Mouse (Mus musculus): ENCODE data around the gene Pfkfb3. TPM values are rescaled to one million over a fixed set of nuclear protein-coding genes. Genes with fewer than 3 reads are reported as not detected.
A peak's percentile ranks its signal among the peaks of the same experiment; 100 is the strongest.
"Not testable (repeated sequence)": the region's sequence is repeated elsewhere in the genome, so short reads cannot be mapped to it uniquely, and the experiment has no call there.

Gene Pfkfb3
- polyA plus RNA-seq, 1 experiment = 0.01 TPM

- H3K36me3 ChIP-seq (ENCODE audit: control insufficient read depth) = no peaks in the 10 kb centered on the region
- H3K4me1 ChIP-seq (ENCODE audit: control insufficient read depth) = peaks cover 1% of the 10 kb centered on the region; the same call in 1 of the 2 replicates
- H3K27me3 ChIP-seq (ENCODE audit: control insufficient read depth) = no peaks in the 10 kb centered on the region
- H3K9me3 ChIP-seq (ENCODE audit: control insufficient read depth, low read length) = no peaks in the 10 kb centered on the region
- no peak overlapping the region for H3K4me3 ChIP-seq (replicated peaks)
- no peak for TF ChIP-seq GATA1 (IDR thresholded peaks at IDR 0.05; ENCODE audit: low read length)
- TF ChIP-seq TAL1 (IDR thresholded peaks at IDR 0.05; ENCODE audit: low read length) = no peak
Observed at GRCm38 (mm10) chr2:11542640-11543039, 11.2 kb downstream of the Pfkfb3 start.

GRCm38 (mm10) chr2:11542121-11542520 lies 11.8 kb downstream of the Pfkfb3 start:
- H3K4me3 ChIP-seq (replicated peaks) = no peak overlapping the region
- peaks cover 1% of the 10 kb centered on the region; the same call in 1 of the 2 replicates for H3K4me1 ChIP-seq (ENCODE audit: control insufficient read depth)
- TF ChIP-seq GATA1 (IDR thresholded peaks at IDR 0.05; ENCODE audit: low read length) (no peak), TAL1 (IDR thresholded peaks at IDR 0.05; ENCODE audit: low read length) (no peak)
- H3K36me3 ChIP-seq (ENCODE audit: control insufficient read depth) = no peaks in the 10 kb centered on the region
- H3K27me3 ChIP-seq (ENCODE audit: control insufficient read depth) = no peaks in the 10 kb centered on the region
- no peaks in the 10 kb centered on the region for H3K9me3 ChIP-seq (ENCODE audit: control insufficient read depth, low read length)

GRCm38 (mm10) chr2:11541528-11541927 lies 12.3 kb downstream of the Pfkfb3 start:
- not testable (repeated sequence) for H3K36me3 ChIP-seq (ENCODE audit: control insufficient read depth); H3K9me3 ChIP-seq (ENCODE audit: control insufficient read depth, low read length); H3K4me1 ChIP-seq (ENCODE audit: control insufficient read depth); H3K27me3 ChIP-seq (ENCODE audit: control insufficient read depth); H3K4me3 ChIP-seq (replicated peaks)

- no peak for TF ChIP-seq GATA1 (IDR thresholded peaks at IDR 0.05; ENCODE audit: low read length)
- TF ChIP-seq TAL1 (IDR thresholded peaks at IDR 0.05; ENCODE audit: low read length) = no peak
- H3K4me1 ChIP-seq (ENCODE audit: control insufficient read depth) = peaks cover 12% of the 10 kb centered on the region
Observed at GRCm38 (mm10) chr2:11535966-11536365, 17.9 kb downstream of the Pfkfb3 start.

GRCm38 (mm10) chr2:11535412-11535928 lies 18.4 kb downstream of the Pfkfb3 start:
- H3K27me3 ChIP-seq (ENCODE audit: control insufficient read depth) = no peaks in the 10 kb centered on the region
- TF ChIP-seq GATA1 (IDR thresholded peaks at IDR 0.05; ENCODE audit: low read length) (no peak), TAL1 (IDR thresholded peaks at IDR 0.05; ENCODE audit: low read length) (no peak)
- H3K9me3 ChIP-seq (ENCODE audit: control insufficient read depth, low read length) = no peaks in the 10 kb centered on the region
- H3K4me3 ChIP-seq (replicated peaks) = peak overlapping the region; percentile 55
- H3K4me1 ChIP-seq (ENCODE audit: control insufficient read depth) = peaks cover 12% of the 10 kb centered on the region
- no peaks in the 10 kb centered on the region for H3K36me3 ChIP-seq (ENCODE audit: control insufficient read depth)

More at GRCm38 (mm10) chr2:11535966-11536365, 17.9 kb downstream of the Pfkfb3 start:
- Histone ChIP-seq H3K9me3 (ENCODE audit: control insufficient read depth, low read length) (no peaks in the 10 kb centered on the region), H3K27me3 (ENCODE audit: control insufficient read depth) (no peaks in the 10 kb centered on the region), H3K36me3 (ENCODE audit: control insufficient read depth) (no peaks in the 10 kb centered on the region), H3K4me3 (replicated peaks) (peak overlapping the region; percentile 55)

- Histone ChIP-seq H3K4me1 (ENCODE audit: control insufficient read depth) (peaks cover 12% of the 10 kb centered on the region), H3K9me3 (ENCODE audit: control insufficient read depth, low read length) (no peaks in the 10 kb centered on the region), H3K4me3 (replicated peaks) (peak overlapping the region; percentile 55)
Observed at GRCm38 (mm10) chr2:11534826-11535225, 19.1 kb downstream of the Pfkfb3 start.

GRCm38 (mm10) chr2:11530101-11530500 lies 23.8 kb downstream of the Pfkfb3 start:
- no peaks in the 10 kb centered on the region for H3K36me3 ChIP-seq (ENCODE audit: control insufficient read depth)
- H3K27me3 ChIP-seq (ENCODE audit: control insufficient read depth) = no peaks in the 10 kb centered on the region
- no peak for TF ChIP-seq TAL1 (IDR thresholded peaks at IDR 0.05; ENCODE audit: low read length)
- TF ChIP-seq GATA1 (IDR thresholded peaks at IDR 0.05; ENCODE audit: low read length) = no peak
- no peaks in the 10 kb centered on the region for H3K9me3 ChIP-seq (ENCODE audit: control insufficient read depth, low read length)
- no peak overlapping the region for H3K4me3 ChIP-seq (replicated peaks)
- peaks cover 5% of the 10 kb centered on the region for H3K4me1 ChIP-seq (ENCODE audit: control insufficient read depth)

More at GRCm38 (mm10) chr2:11534826-11535225, 19.1 kb downstream of the Pfkfb3 start:
- no peaks in the 10 kb centered on the region for H3K27me3 ChIP-seq (ENCODE audit: control insufficient read depth)
- H3K36me3 ChIP-seq (ENCODE audit: control insufficient read depth) = no peaks in the 10 kb centered on the region
- TF ChIP-seq GATA1 (IDR thresholded peaks at IDR 0.05; ENCODE audit: low read length) = no peak
- no peak for TF ChIP-seq TAL1 (IDR thresholded peaks at IDR 0.05; ENCODE audit: low read length)

- no peak overlapping the region for H3K4me3 ChIP-seq (replicated peaks)
- no peaks in the 10 kb centered on the region for H3K9me3 ChIP-seq (ENCODE audit: control insufficient read depth, low read length)
- no peaks in the 10 kb centered on the region; the same call in 1 of the 2 replicates for H3K4me1 ChIP-seq (ENCODE audit: control insufficient read depth)
- H3K27me3 ChIP-seq (ENCODE audit: control insufficient read depth) = no peaks in the 10 kb centered on the region
- TF ChIP-seq TAL1 (IDR thresholded peaks at IDR 0.05; ENCODE audit: low read length) = no peak
- no peak for TF ChIP-seq GATA1 (IDR thresholded peaks at IDR 0.05; ENCODE audit: low read length)
- H3K36me3 ChIP-seq (ENCODE audit: control insufficient read depth) = no peaks in the 10 kb centered on the region
Observed at GRCm38 (mm10) chr2:11526063-11526462, 27.8 kb downstream of the Pfkfb3 start.

GRCm38 (mm10) chr2:11524736-11525135 lies 29.1 kb downstream of the Pfkfb3 start:
- TF ChIP-seq TAL1 (IDR thresholded peaks at IDR 0.05; ENCODE audit: low read length) = no peak
- no peak for TF ChIP-seq GATA1 (IDR thresholded peaks at IDR 0.05; ENCODE audit: low read length)
- H3K4me1 ChIP-seq (ENCODE audit: control insufficient read depth) = no peaks in the 10 kb centered on the region

GRCm38 (mm10) chr2:11521758-11522157 lies 32.1 kb downstream of the Pfkfb3 start:
- H3K36me3 ChIP-seq (ENCODE audit: control insufficient read depth) = no peaks in the 10 kb centered on the region

More at GRCm38 (mm10) chr2:11524736-11525135, 29.1 kb downstream of the Pfkfb3 start:
- H3K27me3 ChIP-seq (ENCODE audit: control insufficient read depth) = no peaks in the 10 kb centered on the region
- H3K36me3 ChIP-seq (ENCODE audit: control insufficient read depth) = no peaks in the 10 kb centered on the region
- H3K4me3 ChIP-seq (replicated peaks) = no peak overlapping the region
- no peaks in the 10 kb centered on the region for H3K9me3 ChIP-seq (ENCODE audit: control insufficient read depth, low read length)

More at GRCm38 (mm10) chr2:11521758-11522157, 32.1 kb downstream of the Pfkfb3 start:
- no peaks in the 10 kb centered on the region for H3K4me1 ChIP-seq (ENCODE audit: control insufficient read depth)
- no peaks in the 10 kb centered on the region for H3K27me3 ChIP-seq (ENCODE audit: control insufficient read depth)
- H3K9me3 ChIP-seq (ENCODE audit: control insufficient read depth, low read length) = no peaks in the 10 kb centered on the region
- TF ChIP-seq GATA1 (IDR thresholded peaks at IDR 0.05; ENCODE audit: low read length) (no peak), TAL1 (IDR thresholded peaks at IDR 0.05; ENCODE audit: low read length) (no peak)
- no peak overlapping the region for H3K4me3 ChIP-seq (replicated peaks)
